Mouse (Mus musculus): ENCODE data around the gene Islr2.

Islr2 gene

DNA sequence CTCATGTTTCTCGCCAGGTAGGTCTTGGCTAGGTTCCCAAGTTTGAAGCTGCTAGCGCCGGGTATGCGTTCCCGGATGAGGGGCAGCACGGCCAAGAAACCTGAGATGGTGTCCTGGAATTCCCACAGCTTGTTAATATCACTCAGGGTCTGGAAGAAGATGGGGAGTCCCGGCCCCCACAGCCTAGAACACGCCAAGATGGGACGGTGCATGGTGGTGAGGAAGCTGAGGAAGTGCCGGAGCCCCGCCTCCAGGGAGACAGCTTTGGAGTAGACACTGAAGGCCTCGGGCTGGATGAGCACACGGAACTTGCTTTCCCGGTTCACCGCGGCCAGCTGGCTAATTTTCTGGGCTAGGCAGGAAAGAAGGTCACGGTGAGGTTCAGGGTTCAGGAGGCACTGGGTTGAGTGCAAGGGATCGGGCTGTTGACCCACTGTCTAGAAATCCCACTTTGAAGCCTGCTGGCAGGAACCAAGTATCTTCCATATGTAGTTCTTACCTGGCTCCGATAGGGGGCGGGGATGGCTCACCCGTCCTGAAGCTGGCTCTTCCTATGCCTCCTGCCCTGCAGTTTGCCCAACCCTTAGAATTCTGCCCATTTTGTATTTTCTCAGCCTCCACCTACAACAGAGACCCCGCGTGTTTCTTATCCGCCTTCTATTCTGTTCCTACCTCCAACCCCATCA is 16.2 kb upstream of the Islr2 start:
- no peak for DNase-seq (ENCODE audit: low spot score in 2 of 2)

DNA sequence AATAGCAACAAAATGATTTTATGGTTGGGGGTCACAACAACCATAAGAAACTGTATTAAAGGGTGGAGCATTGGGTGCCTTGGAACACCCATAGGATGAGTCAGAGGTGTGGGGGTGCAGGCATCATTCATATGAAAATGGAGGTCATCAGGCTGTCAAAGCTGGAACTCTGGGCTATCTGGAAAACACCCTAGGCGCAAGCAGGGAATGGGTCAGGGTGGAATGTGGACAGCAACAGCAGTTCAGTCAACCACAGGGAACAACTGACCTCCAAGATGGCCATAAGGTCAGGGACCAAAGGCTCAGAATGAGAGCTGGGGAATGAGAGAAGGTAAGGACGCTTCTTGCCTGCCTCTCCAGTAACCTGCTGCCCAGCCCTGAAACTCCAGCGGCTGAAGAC is 14.4 kb upstream of the Islr2 start:
- no peak for DNase-seq (ENCODE audit: low spot score in 2 of 2)

DNA sequence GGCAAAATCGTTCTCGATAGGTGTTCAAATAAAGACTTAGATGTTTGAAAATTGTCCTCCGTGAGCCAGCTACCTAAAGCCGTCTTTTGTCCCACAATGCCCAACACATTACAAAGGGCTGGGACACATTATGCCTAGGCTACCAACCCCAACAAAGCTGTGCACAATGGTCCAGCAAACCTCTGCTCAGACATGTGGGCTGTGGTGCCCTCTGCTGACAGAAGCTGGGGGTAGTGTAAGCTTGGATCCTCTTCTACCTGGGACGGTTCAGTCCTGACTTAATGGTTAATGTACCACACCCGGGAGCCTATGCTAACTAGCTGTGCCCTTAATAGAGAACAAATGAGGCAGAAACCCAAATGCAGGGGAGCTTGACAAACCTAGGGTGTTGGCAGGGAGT is 12.3 kb upstream of the Islr2 start:
- DNase-seq (ENCODE audit: low spot score in 2 of 2) = no peak

DNA sequence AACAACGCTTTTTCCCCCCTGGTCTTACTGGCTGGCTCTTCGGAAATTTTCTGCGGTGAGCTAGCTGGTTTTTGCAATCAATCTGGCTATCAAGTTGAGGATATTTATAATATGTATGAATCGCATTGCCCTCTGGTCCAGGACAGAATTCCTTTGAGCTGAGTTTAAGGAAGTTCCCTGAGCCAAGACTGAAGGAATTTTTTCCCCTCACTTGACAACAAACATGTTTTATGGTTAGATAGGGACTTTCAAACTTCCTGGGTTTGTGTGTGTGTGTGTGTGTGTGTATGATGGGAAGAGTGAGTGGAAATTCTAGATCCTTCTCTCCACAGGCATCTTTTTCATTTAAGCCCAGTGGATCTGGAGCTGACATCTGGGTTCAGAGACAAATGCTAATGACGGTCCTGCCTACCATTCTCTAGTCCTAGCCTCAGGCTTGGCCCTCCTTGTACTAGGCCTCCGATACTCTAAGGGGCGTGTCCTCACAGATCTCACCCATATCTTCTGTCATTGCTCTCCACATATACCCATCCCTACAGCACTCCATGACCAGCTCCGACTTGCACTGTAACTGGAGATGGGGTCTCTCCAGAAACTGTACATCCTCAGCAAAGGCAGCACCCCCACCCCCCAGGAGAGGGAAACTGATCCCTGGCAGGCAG is 10.5 kb upstream of the Islr2 start:
- no peak for DNase-seq (ENCODE audit: low spot score in 2 of 2)

DNA sequence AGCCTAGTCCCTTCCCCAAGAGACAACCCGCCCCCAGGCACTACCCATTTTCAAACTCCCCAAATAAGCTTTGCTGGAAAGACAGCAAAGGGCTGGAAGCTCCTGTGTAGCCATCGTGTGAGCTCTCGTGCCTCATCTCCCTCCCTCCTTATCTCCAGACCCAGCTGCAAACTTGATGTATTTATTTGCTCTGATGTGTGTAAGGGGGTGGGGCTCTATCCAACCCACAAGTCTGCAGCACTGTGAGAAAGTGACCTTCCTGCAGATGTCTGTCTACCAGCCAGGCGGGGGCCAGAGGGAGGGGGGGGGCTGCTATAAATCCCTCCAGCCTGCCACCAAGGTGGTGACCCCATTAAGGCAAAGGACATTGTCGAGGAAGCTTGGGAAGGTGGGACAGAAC is 9.7 kb upstream of the Islr2 start:
- no peak for DNase-seq (ENCODE audit: low spot score in 2 of 2)

DNA sequence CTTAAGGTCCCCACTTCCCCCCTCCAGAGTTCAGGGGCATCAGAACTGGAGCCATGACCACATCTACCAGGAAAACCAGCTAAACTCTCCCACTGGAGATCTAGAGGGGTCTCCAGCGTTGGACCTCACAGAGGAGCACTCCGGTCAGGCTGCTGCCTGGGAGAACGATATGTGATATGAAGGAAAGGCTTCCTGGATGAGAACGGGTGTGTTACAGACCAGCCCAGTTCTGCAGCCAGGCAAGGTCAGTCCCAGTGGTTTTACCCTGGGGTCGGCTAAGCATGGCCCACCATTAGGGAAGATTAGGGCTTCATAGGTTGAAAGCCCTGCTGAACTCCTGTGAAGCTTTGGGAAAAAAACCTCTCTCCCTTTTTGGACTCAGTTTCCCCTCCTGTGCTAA is 9.3 kb upstream of the Islr2 start:
- DNase-seq (ENCODE audit: low spot score in 2 of 2) = no peak

DNA sequence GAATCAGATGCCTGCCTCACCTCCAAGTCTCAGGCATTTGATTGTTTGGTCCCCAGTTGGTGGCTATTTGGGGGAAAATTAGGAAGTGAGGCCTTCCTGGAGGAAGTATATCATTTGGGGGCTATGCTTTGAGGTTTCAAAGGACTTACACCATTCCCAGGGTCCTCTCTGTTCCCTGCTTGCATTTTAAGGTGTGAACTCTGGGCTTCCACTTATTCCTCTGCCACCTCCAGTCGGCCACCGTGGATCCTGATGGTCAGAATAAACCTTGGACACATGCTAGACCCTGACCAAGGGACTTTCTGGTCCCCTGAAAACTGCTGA is 6.1 kb upstream of the Islr2 start:
- no peak for DNase-seq (ENCODE audit: low spot score in 2 of 2)

DNA sequence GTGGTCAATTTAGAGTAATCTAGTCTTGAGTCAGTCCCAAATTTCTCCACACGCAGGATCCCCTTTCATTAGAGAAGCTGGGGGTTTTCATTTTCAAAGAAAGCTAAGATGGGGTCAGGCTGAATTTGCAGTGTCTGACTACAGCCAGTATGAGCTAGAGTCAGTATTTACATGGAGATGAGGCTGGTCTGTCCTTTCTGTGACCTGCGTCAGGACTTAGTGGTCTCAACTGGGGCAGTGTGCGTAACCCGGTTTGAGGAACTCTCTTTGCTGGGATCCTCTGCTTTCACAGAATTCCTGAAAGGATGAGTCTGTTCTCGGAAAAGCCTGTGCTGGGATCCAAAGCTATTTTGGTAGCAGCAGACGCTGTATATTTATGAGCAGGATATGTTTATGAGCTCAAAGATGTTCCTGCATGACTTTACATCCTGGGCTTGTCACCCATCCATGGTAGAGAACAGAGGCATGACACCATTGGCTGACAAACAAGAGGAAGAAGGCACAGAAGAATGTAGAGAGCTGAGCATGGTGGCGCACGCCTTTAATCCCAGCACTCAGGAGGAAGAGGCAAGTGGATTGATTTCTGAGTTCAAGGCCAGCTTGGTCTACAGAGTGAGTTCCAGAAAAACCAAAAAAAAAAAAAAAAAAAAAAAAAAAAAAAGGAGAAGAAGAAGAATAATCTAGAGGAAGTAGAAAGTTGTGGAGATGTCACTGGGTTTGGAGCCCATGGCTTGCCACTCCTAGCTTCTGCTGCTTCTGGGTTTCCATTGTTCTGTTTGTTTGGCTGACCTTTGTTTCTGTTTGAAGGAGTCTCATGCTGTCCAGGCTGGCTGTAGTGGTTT is 5.6 kb upstream of the Islr2 start:
- peak in 1 of 2 experiments; percentile 32 for DNase-seq (ENCODE audit: low spot score in 2 of 2)

DNA sequence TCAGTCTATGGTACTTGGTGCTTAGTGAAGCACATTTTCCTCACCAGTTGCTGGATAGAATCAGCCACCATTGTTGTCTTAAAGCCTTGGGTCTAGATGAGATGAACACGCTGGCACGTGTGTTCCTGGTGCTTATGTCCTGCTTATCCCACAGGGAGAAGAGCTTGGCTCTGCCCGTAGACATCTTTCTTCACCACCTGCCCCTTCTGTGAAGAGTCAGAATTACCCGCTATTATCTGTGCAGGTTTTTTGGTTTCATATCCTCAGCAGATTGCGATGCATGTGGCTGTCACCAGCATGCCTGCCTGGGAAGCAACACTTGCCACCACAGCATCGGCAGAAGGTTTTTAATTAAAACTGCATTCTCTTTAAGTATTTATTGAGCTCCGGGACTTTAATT is 1.9 kb upstream of the Islr2 start:
- DNase-seq (ENCODE audit: low spot score in 2 of 2) = no peak

DNA sequence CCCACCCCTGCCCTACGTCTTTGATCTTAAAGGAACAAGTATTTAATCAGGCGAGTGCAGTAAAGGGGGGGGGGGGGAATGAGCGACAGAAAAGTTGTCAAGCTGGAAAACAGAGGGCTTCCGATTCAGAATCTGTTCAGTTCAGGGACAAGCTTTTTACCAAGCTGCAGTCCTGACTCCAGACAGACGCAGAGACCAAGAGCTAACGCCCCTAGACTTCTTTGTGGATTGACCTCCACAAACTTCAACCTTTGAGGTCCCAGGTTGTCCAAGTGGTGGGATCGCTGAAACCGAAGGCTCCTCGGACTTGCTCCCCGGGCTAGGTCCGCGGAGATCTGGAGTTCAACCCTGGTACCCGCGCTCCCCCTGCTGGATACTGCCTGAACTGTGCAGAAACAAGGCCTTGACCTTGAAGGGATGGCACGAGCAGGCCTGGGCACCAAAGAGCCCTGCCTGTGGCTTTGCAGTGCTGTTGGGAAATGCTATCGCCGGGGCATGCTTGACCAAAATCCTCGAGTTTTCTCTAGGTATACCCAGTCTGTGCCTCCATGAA is 405 bp upstream of the Islr2 start:
- DNase-seq (ENCODE audit: low spot score in 2 of 2) = peak in 1 of 2 experiments; percentile 70

DNA sequence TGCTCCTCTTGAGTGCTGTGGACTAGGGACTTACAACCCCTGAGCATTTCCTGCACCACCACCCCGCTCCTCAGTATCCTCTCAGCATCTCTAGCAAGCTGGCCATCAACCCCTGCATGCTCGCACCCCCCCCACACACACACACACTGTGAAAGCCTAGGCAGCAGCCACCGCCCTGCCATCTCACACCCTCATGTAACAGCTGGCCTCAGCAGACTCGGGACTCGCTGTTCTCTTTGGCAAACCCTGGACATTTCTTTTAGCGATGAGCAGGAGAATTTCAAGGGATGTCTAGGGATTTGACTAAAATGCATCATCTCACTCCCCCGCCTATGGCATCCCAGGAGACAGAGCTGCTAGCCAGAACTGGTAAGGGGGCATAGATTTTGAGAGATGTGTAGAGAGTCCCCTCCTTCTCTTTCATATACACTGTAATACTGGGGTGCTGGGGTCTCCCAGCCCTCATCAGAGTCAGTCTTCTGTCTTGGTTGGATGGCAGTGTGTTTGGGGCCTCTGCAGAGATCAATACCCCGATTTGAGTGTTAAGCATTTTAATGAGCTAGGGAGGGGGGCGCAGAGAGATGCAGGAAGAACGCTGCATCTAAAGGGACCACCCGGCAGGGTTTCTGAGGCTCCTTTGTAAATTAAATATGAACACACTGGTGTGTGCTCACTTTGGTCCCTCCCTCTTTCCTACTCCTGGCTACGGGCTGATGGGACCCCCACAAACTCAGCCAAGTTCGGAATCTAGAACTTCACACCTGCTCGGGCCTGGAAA is 1.3 kb downstream of the Islr2 start:
- DNase-seq (ENCODE audit: low spot score in 2 of 2) = peak in 1 of 2 experiments; percentile 82

DNA sequence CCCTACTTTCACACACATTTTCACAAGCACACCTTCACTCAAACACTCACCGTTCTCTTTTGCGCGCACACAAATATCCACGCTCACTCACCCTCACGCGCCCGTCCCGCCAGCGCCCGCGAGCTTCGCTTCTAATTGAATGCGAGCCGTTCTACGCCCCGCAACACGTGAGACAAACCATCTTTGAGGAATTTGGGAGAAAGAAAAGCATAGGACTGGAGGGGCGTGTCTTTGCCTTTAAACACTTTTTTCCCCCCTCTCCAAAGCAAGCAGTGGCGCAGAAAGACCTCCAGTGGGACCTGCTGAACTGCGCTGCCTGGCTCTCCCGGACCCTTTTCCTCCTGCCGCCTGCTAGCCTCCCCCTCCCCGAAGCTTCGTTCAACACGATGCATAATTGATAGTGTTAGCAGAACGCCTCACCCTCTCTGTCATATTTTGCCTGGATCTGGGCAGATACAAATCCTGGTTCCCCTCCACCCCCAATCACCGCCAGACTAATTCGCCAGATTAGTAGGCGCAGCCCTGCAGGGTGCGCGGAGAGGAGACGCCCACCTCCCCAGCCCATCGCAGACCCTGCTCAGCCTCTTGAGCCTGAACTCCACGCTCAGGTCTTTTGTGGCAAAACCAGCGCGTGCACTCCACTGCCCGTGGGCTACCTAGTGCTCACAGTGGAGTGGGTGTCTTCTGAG is 2.1 kb downstream of the Islr2 start:
- no peak for DNase-seq (ENCODE audit: low spot score in 2 of 2)

DNA sequence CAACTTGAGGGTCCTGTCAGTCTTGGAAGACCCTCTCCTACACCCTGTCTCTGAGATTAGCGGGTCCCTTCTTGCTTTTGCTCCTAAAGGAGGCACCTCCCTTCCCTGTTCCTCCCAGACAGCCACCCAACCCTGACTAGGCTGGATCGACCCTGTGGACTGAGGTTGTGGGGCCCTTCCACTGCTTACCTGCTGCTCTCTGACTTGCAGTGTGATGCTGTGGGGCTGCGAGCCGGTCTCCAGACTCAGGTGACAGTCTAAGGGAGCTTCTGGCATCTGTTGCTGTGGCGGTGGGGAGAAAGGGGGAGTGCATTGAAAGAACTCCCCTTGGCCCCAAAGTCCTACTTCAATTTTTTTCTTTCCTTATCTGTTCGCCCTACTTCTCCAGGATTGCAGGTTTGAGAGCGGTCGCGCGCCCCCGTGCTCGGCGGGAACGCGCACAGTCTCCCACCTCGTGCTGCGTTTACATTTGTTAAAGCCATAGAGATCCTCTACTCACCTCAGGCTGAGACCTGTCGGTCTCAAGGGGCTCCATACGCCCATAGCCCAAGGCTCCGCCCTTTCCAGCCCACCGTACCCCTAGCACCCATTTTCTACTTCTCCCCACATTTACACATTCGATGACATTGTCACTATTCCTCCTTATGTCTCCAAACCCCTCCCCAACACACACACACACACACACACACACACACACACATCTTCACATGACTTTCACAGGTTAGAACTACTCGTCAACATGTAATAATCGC is 2.9 kb downstream of the Islr2 start:
- DNase-seq (ENCODE audit: low spot score in 2 of 2) = no peak

DNA sequence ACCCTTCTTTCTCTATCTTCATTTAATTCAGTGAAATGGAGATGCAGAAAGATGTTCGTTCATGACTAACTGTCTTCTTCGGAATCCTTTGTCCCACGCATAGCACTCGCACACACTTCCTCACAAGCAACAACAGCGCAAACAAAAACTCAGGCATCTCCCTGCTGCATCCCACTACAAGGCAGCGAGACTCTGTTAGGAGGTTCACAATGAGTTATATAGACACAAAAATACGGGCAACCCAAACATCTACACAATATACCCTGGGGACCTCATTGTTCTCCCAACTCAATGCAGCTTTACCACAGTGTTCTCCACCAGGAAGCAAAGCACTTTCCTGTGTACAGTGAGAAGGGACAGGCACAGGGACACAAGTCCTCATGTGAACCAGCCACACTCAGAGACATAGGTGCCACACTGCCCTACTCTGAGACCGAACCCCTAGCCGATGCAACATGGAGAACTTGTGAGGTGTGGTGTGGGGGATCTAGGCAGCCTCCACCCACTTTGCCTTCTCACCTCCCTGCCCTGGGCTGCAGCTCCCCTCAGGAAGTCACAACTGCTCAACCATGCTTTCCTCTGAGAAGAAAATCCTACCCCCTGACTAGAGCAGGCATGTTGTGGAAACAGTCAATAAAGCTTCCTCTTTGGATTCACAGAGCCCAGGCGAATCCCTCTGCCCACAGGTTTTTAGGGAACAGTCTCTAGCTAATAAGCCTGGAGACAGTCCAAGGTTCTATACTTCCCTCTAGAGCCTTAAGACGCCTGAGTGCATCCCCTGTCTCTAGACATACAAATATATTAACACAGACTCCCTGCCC is 3.6 kb downstream of the Islr2 start:
- DNase-seq (ENCODE audit: low spot score in 2 of 2) = no peak

DNA sequence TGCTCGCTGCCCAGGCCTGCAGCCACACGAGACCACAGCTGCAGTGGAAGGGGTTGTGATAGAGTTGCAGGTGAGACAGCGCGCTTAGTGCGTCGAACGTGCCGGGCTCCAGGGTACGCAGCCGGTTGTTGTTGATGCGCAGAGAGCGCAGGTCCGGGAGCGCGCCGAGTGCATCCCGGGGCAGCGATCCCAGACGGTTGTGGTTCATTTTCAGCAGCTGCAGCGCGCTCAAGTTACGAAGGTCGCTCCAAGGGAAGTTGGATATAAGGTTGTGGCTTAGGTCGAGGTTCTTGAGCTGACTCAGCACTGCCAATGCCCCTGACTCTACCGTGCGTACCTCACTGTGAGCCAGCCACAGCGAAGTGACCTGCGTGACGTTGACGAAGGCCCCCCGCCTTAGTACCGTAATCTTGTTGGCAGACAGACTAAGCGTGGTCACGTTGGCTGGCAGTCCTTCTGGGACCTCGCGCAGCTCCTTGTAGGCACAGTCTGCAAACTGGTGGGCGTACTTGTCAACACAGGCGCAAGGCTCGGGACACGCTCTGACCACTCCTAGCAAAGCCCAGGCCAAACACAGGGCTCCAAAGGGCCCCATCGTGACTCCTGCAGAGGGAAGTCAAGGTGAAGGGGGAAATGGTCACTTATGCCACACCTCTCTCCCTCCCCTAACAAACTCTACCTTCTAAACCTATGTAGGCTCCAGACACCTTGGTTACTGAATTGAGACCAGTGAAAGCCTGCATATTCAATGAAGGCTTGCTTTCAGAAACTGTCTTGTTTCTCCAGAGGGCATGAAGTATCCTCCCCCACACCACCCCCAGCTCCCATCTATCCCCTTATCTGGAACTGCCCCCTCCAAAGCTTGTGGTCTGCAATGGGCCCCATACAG is 4.5 kb downstream of the Islr2 start:
- peak in 1 of 2 experiments; percentile 56 for DNase-seq (ENCODE audit: low spot score in 2 of 2)

DNA sequence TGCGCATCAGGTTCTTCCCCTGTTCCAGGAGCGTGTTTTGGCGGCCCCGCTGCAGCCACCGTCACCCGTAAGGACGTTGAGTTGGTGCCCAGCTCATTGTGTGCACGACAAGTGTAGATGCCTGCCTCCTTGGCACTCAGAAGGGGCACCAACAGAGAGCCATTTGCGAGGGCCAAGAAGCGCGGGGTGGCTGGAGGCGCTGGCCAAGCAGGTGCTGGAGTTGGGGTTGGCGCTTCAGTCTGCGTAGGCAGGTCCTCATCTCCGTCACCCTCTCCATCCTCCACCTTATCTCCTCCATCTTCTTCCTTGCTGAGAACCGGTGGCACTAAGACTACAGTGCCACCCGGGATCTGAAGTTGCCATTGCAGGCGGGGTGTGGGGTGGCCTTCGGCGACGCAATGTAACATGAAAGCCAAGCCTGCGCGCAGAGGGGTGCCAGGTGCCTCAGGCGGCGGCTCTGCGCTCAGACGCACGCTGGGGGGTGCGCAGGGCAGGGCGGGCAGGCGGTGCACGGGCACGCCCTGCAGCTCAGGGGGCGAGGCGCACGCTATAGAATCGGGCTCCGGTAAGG is 5.2 kb downstream of the Islr2 start:
- DNase-seq (ENCODE audit: low spot score in 2 of 2) = no peak

DNA sequence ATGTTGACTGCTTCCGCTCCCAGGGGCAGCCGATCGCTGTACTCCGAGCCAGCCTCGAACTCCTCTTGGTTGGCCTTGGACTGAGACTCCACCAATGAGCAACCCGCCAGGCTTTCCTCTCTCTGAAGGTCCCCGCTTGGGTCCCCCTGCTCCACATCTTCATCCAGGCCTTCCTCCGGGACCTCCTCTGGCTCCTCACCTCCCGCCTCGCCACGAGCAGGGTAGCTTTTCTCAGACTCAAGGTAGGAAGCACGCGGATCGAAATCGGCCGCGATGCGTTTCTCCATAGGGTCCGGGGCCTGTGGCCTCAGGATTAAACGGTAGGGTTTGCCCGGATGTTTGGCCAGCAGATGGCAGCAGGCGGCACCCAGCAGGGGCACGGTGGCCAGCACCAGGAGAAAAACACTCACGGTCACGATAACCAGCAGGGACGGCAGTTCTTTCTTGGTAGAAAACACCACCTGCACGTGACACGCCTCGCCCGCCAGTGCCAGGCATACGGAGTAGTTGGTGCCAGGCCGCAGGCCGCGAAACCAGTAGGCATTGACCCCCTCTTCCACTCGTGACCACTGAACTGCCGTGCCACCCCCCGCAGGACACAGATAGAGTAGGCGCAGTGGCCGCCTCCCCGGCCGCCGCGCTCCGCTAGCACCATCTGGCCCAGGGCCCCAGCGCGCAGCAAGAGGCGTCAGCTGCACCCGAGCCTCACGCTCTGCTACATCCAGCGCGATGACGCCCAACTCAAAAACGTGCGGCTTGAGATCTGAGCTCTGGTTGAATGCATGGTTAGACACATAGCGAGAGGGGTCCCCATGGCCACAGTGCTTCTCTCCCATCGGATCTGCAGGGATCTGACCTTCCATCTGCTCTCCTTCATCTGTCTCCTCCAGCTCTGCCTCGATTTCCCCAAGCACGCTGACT is 6.1 kb downstream of the Islr2 start:
- DNase-seq (ENCODE audit: low spot score in 2 of 2) = peak in 1 of 2 experiments; percentile 61

All from right cerebral cortex, postnatal 36 days (tissue).